Mouse (Mus musculus): Measurements from ENCODE around the gene Golm1.
"Not testable (repeated sequence)": the region's sequence is repeated elsewhere in the genome, so short reads cannot be mapped to it uniquely, and the experiment has no call there.

Gene Golm1

DNA sequence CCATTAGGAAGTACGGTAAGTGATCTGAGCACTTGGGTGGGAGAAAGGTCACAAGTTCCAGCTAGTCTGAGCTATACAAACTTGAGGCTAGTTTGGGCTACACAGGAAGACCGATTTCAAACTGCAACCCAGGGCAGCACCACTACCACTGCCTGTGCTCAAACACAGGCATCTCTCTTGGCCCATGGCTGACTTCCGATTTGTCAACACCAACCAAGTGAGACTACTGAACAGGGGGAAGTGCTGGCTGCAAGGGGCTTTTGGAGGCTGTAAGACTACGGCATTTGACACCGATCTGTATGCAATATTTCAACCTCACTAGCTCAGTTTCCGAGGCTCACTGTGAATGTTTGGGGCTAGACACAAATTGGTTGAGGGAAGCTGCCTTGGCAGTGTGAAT, 28.1 kb downstream of the Golm1 start:
- in situ Hi-C loops (cut with MboI) = no loop called here

DNA sequence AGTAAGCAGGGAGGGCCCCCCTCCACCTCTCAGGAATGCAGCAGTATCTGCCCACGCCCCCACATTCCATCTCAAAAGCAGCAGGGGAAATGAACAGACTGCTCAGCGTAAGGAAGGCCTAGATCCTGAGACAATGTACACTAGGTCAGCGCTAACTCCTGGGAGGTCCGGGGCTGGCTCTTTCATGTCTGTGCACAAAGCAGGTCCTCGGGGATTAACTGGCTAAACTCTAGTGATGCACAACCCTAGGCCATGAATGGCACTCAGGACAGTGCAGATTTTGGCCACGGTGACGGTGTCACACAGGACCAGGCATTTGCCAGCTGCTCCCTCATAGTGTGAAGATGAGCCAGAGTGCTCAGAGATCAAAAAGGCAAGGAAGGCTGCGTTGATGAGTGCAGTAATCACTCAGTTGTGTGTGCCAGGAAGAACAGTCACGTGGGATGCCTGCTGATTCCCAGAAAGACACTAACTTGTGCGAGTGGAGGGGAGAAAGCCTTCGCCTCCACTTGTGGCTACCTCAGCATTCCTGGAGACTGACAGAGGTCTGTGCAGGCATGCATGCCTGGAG, 28.9 kb downstream of the Golm1 start:
- in situ Hi-C loops (cut with MboI) = no loop called here

- in situ Hi-C loops (cut with MboI) = no loop called here
These were observed 30.1 kb downstream of the Golm1 start for GRCm38 (mm10) chr13:59645491-59645890.

GRCm38 (mm10) chr13:59642818-59643217, 32.8 kb downstream of the Golm1 start:
- in situ Hi-C loops (cut with MboI) = no loop called here

DNA sequence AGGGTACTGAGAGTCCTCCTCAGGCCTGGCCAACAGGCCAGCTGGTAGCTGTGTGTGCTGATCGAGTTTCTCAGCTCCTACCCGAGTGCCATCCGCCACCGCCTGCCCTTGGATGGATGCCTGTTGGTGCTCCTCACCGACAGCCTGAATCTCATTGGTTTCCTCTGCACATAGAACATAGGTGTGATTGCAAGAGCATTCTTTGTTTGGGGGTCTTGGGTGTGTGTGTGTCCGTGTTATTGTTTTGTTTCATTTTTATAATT, 35.5 kb downstream of the Golm1 start:
- in situ Hi-C loops (cut with MboI) = no loop called here

GRCm38 (mm10) chr13:59639368-59640177, 36.0 kb downstream of the Golm1 start:
- in situ Hi-C loops (cut with MboI) = no loop called here

DNA sequence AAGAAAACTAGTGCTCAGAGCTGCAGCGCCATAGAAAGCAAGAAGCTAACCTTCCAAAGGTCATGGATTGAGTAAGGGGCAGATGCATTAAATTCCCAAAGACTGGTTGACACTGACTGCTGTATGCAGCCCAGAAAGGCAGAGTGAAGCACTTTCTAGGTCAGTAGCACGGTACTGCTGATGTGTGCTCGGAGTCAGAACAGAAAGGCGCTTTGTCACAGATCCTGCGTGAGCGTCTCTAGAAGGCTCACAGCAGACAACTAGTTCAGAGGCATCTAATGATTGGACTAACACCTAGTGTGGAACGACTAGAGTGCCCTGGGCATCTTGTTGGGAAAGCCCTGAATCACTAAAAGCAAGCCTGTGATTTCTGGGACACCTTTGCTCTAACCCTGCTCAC, 37.8 kb downstream of the Golm1 start:
- in situ Hi-C loops (cut with MboI) = no loop called here

DNA sequence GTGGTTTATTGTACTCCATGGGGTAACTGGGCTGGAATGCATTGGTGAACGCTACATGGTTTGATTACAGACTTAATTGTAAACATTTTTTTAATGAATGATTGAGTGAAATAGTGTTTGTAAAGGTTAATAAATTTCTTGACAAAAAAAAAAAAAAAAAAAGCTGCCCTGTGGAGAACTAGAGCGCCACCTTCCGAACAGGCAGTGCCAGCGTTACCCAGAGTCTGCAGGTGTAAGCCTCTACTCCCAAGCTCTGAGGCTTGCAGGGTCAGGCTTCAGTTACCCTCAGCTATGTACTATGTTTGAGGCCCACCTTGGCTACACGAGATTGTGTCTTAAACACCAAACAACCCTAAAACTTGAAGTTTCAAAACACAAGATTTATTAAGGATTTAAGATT, 41.0 kb downstream of the Golm1 start:
- in situ Hi-C loops (cut with MboI) = no loop called here

GRCm38 (mm10) chr13:59626739-59627138, 48.9 kb downstream of the Golm1 start:
- in situ Hi-C loops (cut with MboI) = no loop called here

DNA sequence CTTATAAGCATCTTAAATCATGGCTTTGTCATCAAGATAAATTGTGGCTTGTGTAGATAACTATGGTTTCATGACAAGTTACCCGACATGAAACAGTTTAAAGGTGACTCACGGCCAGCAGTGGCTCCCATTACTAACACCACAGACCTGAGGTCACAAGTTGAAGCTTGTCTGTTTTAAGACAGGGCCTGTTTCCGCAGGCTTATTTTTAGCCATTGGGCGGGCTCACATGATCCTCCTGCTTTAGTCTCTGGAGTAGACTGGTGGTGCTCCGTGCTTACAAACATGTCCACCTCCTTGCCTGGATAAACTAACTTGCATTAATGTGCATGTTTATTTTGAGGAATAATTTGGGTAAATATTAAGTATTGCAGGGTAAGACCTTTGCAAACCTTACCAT, 50.7 kb downstream of the Golm1 start:
- in situ Hi-C loops (cut with MboI) = no loop called here

DNA sequence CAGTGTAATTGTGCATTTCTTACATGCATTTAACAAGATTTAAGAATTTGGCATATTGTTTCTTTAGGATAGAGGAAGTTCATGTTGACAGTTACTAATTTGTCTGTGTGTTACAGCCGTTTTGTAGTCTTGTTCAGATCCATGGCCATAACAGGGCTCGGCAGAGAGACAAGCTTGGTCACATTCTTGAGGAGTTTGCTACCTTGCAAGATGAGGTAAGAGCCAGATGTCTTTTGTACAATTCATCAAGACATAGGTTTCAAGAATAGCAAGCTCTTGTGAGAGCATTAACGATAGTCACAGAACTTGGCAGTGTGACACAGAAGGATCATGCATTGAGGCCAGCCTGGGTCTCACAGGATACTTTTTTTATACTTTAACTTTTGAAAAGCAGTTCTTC, 51.2 kb downstream of the Golm1 start:
- in situ Hi-C loops (cut with MboI) = no loop called here

GRCm38 (mm10) chr13:59621643-59622489, 53.7 kb downstream of the Golm1 start:
- in situ Hi-C loops (cut with MboI) = no loop called here

DNA sequence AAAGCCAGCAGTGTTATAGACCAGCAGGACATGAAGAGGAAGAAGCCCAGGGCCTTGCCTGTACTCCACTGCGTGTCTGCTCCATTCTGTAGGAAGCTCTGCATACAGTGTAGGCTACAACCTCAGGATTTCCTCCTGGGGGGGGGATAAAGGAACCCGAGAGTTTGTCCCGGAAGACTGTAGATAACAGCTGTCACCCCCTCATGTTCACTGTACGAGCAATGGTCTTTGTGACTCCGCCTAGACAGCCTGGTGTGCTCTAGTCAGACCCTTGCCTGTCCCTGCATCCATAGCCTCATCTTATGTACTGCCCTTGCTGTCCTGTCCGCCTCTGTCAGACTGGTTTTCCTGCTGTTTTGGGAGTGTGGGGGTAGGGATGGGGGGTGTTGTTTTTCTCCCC, 57.1 kb downstream of the Golm1 start:
- in situ Hi-C loops (cut with MboI) = no loop called here

GRCm38 (mm10) chr13:59615554-59615953, 60.1 kb downstream of the Golm1 start:
- in situ Hi-C loops (cut with MboI) = no loop called here

GRCm38 (mm10) chr13:59615152-59615551, 60.5 kb downstream of the Golm1 start:
- in situ Hi-C loops (cut with MboI) = no loop called here

- in situ Hi-C loops (cut with MboI) = no loop called here
These were observed 61.7 kb downstream of the Golm1 start for GRCm38 (mm10) chr13:59613868-59614267.

DNA sequence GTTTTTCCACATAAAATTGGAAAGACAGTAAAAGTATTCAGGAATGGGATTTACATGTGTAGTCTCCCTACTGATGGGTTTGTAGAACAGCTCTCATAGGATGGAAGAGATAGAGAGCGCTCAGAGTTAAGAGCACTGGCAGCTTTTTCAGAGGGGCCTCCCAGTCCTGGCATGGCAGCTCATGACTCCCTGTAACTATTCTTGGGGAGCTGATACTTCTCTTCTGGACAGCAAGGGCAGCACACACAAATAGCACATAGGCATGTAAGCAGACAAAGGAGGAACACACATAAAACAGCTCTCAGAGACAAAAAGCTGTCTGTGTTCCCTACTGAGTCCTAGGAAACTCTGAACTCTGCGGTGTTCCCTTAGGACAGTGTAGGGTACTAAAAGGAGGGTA, 65.2 kb downstream of the Golm1 start:
- in situ Hi-C loops (cut with MboI) = no loop called here

GRCm38 (mm10) chr13:59609885-59610284, 65.7 kb downstream of the Golm1 start:
- in situ Hi-C loops (cut with MboI) = no loop called here

DNA sequence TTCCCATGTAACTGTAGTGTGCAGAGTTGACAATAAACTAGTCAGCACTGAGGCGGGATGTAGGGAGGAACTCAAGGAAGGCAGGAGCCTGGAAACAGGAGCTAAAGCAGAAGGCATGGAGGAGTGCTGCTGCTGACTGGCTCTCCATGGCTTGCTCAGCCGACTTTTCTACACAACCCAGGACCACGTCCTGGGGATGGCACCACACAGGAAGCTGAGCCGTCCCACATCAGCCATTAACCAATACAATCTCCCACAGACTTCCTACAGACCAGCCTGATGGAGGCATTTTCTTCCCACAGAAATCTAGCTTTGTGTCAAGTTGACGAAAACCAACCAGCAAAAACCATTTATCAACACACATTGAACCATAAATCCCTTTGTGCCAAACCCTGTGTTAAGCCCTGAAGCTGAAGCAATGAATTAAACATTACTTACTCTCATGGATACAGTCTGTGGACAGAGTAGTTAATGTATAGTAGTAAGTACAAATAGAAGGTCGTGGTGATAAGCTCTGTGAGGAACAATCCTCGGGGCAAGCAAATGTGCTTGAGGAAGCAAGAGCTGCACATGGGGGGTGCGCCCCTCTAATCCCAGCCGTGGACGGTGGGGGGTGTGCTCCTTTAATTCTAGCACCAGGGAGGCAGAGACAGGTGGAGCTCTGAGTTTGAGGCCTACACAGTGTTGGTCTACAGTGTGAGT, 70.2 kb downstream of the Golm1 start:
- in situ Hi-C loops (cut with MboI) = no loop called here

DNA sequence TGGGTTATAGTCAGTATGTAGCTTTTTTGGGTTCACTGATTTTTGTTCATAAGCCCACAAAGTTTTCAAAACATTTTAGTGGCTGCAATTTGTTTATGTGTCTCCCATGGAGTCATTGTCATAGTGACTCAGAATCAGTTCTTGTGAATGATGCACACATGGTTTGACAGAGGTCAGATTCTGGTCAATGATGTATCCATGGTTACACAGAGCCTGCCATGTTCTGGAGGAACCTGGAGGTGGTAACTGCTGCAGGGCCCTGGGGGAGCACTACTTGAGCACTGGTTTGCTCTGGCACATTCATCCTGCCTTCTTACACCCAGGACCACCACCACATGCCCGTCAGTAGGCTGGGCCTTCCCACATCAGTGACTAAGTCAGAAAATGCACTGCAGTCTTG, 71.1 kb downstream of the Golm1 start:
- in situ Hi-C loops (cut with MboI) = no loop called here

- in situ Hi-C loops (cut with MboI) = no loop called here
These were observed 72.5 kb downstream of the Golm1 start for GRCm38 (mm10) chr13:59603096-59603495.

DNA sequence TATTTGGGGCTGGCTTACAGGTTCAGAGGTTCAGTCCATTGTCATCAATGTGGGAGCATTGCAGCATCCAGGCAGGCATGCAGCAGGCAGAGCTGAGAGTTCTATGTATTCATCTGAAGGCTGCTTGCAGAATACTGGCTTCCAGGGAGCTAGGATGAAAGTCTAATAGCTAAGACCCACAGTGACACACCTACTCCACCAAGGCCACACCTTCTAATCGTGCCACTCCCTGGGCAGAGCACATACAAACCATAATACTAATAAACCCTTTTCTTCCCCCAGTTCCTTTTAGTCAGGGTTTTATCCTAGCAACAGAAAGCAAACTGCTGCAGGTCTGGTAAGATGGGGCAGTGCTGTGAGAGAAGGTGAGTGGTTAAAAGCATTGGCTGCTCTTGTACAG, 83.0 kb downstream of the Golm1 start:
- in situ Hi-C loops (cut with MboI) = no loop called here

DNA sequence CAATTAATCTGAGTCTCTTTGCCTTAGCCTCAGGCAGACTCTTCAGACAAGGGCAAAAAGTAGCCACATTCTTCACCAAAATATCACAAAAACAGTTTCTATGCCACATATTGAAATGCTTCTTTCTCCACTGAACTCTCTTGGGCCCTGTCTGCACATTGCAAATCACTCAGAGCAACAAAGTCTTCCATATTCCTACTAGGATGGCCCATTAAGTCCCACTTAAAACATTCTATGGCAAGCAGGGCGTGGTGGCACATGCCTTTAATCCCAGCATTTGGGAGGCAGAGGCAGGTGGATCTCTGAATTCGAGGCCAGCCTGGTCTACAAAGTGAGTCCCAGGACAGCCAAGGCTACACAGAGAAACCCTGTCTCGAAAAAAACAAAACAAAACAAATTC, 83.6 kb downstream of the Golm1 start:
- in situ Hi-C loops (cut with MboI) = not testable (repeated sequence)

Data from mature B cell (primary cell).